Mouse (Mus musculus) forebrain, embryonic 12.5 days (tissue): Measurements from ENCODE around the gene Uts2r. TPM values are rescaled to one million over a fixed set of nuclear protein-coding genes. Genes with fewer than 3 reads are reported as not detected.

Experiments
- polyA plus RNA-seq: library from polyadenylated mRNA; unstranded; fragments of >200 nt; fragmentation: Nextera tagmentation; extraction: Ambion mirVana; gene quantifications from 2 replicates; pipeline ENCODE4 v1.2.1, GENCODE M21; 2016

The Uts2r gene
- polyA plus RNA-seq, 1 experiment from 2014 or later, result not detected

Other genes starting within 250 kb of the Uts2r start
- gene Ccdc57, start 227.4 kb upstream of the Uts2r start, polyA plus RNA-seq, result 6.7 and 8.8 TPM in 2 replicates
- 34.2 and 36.4 TPM in 2 replicates for gene Slc16a3, start 211.8 kb upstream of the Uts2r start, polyA plus RNA-seq
- gene Csnk1d, start 168.9 kb upstream of the Uts2r start, polyA plus RNA-seq, result 150 and 165 TPM in 2 replicates
- gene Cd7, start 120.9 kb upstream of the Uts2r start, polyA plus RNA-seq, result not detected in 2 replicates
- gene Sectm1b, start 96.7 kb upstream of the Uts2r start, polyA plus RNA-seq, result not detected in 2 replicates
- gene Sectm1a, start 79.1 kb upstream of the Uts2r start, polyA plus RNA-seq, result not detected in 2 replicates
- gene Tex19.2, start 41.6 kb upstream of the Uts2r start, polyA plus RNA-seq, result 0.09 TPM in 1 of 2 replicates, not detected in the other
- not detected in 2 replicates for gene Tex19.1, start 14.1 kb upstream of the Uts2r start, polyA plus RNA-seq
- gene Hexdc, start 44.2 kb downstream of the Uts2r start, polyA plus RNA-seq, result 7.9 and 8.4 TPM in 2 replicates
- gene Ogfod3, start 44.4 kb downstream of the Uts2r start, polyA plus RNA-seq, result 16.1 and 19.7 TPM in 2 replicates
- 33.3 and 34.0 TPM in 2 replicates for gene Cybc1, start 69.1 kb downstream of the Uts2r start, polyA plus RNA-seq
- gene Narf, start 77.0 kb downstream of the Uts2r start, polyA plus RNA-seq, result 65.0 and 72.4 TPM in 2 replicates
- 13.0 and 13.8 TPM in 2 replicates for gene Foxk2, start 99.7 kb downstream of the Uts2r start, polyA plus RNA-seq
- gene Wdr45b, start 194.2 kb downstream of the Uts2r start, polyA plus RNA-seq, result 84.0 and 86.5 TPM in 2 replicates
- gene Rab40b, start 228.0 kb downstream of the Uts2r start, polyA plus RNA-seq, result 3.1 and 3.8 TPM in 2 replicates